Mouse (Mus musculus) stomach, embryonic 14.5 days (tissue): ENCODE measurements around the gene Ano10. TPM values are rescaled to one million over a fixed set of nuclear protein-coding genes. Genes with fewer than 3 reads are reported as not detected.

ENCODE experiments used
- ATAC-seq: fragments of 200-750 bp; cut with Nextera tagmentation; 2 replicates; pipeline ENCODE4 v1.8.0; 2017; ENCODE audit warnings: low read depth, moderate TSS enrichment; ENCODE audit not compliant: insufficient number of reproducible peaks, insufficient read depth, low FRiP score
- H3K27ac ChIP-seq: fragments of 300-500 bp; sonication (generic); 2 replicates; pipeline ENCODE4 v1.5.1; 2014; ENCODE audit warnings: mild to moderate bottlenecking, low read length, moderate library complexity, mixed read lengths
- H3K27me3 ChIP-seq: fragments of 300-500 bp; sonication (generic); 2 replicates; pipeline ENCODE4 v1.6.1; 2014; ENCODE audit warnings: low read length, control low read depth, mixed read lengths; ENCODE audit not compliant: control insufficient read depth, insufficient read depth
- H3K36me3 ChIP-seq: fragments of 300-500 bp; sonication (generic); 2 replicates; pipeline ENCODE4 v1.6.1; 2014; ENCODE audit warnings: mild to moderate bottlenecking, control low read depth, low read length, moderate library complexity, mixed read lengths; ENCODE audit not compliant: control insufficient read depth, insufficient read depth
- H3K4me1 ChIP-seq: fragments of 300-500 bp; sonication (generic); 2 replicates; pipeline ENCODE4 v1.6.1; 2014; ENCODE audit warnings: low read length, control low read depth, mixed read lengths; ENCODE audit not compliant: control insufficient read depth, insufficient read depth
- H3K4me2 ChIP-seq: fragments of 300-500 bp; sonication (generic); replicated peaks from 2 replicates; pipeline ENCODE4 v1.6.1; 2014; ENCODE audit warnings: low read depth, low read length, control low read depth
- H3K4me3 ChIP-seq: fragments of 300-500 bp; sonication (generic); 2 replicates; pipeline ENCODE4 v1.5.1; 2014; ENCODE audit warnings: low read depth, low read length, control low read depth
- H3K9ac ChIP-seq: fragments of 300-500 bp; sonication (generic); replicated peaks from 2 replicates; pipeline ENCODE4 v1.6.1; 2014; ENCODE audit warnings: low read depth, mild to moderate bottlenecking, control low read depth, low read length, moderate library complexity, mixed read lengths
- H3K9me3 ChIP-seq: fragments of 300-500 bp; sonication (generic); 2 replicates; pipeline ENCODE4 v1.6.1; 2016; ENCODE audit warnings: low read depth, low read length, control low read depth; ENCODE audit not compliant: control insufficient read depth
- WGBS: fragments of 180-500 bp; shearing (Covaris S2); extraction: QIAGEN DNeasy Blood & Tissue Kit; methylation state at CpG from one replicate; pipeline ENCODE4 v1.1.7; 2014; 5-methylcytosine and 5-hydroxymethylcytosine counted together
- polyA plus RNA-seq: library from polyadenylated mRNA; unstranded; fragments of >200 nt; fragmentation: Nextera tagmentation; extraction: Ambion mirVana; gene quantifications from 2 replicates; pipeline ENCODE4 v1.2.1, GENCODE M21; 2014

Gene Ano10
- polyA plus RNA-seq, 1 experiment from 2014 or later: 46.0 TPM

- no peaks in the 10 kb centered on the region for H3K9me3 ChIP-seq
- H3K4me1 ChIP-seq: no peaks in the 10 kb centered on the region; the same call in 1 of the 2 replicates
- WGBS: 27% methylated on average over 6 of the region's 6 CpGs
- no peak overlapping the region for H3K4me2 ChIP-seq
- H3K27me3 ChIP-seq: no peaks in the 10 kb centered on the region
- ATAC-seq: no peak
- no peak overlapping the region for H3K4me3 ChIP-seq
- no peaks in the 10 kb centered on the region; the same call in 1 of the 2 replicates for H3K36me3 ChIP-seq
- H3K27ac ChIP-seq: no peak overlapping the region
- H3K9ac ChIP-seq: no peak overlapping the region
Measured at GRCm38 (mm10) chr9:122199253-122199652, 95.0 kb downstream of the Ano10 start.

GRCm38 (mm10) chr9:122198621-122199020 is 95.6 kb downstream of the Ano10 start:
- 88% methylated on average over 3 of the region's 3 CpGs for WGBS
- no peak overlapping the region for H3K27ac ChIP-seq

GRCm38 (mm10) chr9:122197021-122197420 is 97.2 kb downstream of the Ano10 start:
- ATAC-seq: no peak
- H3K27ac ChIP-seq: no peak overlapping the region

More at GRCm38 (mm10) chr9:122198621-122199020, 95.6 kb downstream of the Ano10 start:
- Histone ChIP-seq H3K9ac (no peak overlapping the region), H3K4me3 (no peak overlapping the region), H3K4me1 (no peaks in the 10 kb centered on the region; the same call in 1 of the 2 replicates), H3K27me3 (no peaks in the 10 kb centered on the region), H3K4me2 (no peak overlapping the region), H3K36me3 (no peaks in the 10 kb centered on the region; the same call in 1 of the 2 replicates), H3K9me3 (no peaks in the 10 kb centered on the region)
- no peak for ATAC-seq

GRCm38 (mm10) chr9:122195042-122195682 is 99.1 kb downstream of the Ano10 start:
- ATAC-seq: no peak
- Histone ChIP-seq H3K4me3 (no peak overlapping the region), H3K9me3 (no peaks in the 10 kb centered on the region), H3K9ac (no peak overlapping the region), H3K36me3 (no peaks in the 10 kb centered on the region), H3K27ac (no peak overlapping the region), H3K27me3 (no peaks in the 10 kb centered on the region), H3K4me2 (no peak overlapping the region), H3K4me1 (no peaks in the 10 kb centered on the region; the same call in 1 of the 2 replicates)
- 68% methylated on average over 5 of the region's 5 CpGs for WGBS

More at GRCm38 (mm10) chr9:122197021-122197420, 97.2 kb downstream of the Ano10 start:
- H3K4me1 ChIP-seq: no peaks in the 10 kb centered on the region; the same call in 1 of the 2 replicates
- no peak overlapping the region for H3K4me2 ChIP-seq
- no peak overlapping the region for H3K4me3 ChIP-seq
- H3K9me3 ChIP-seq: no peaks in the 10 kb centered on the region
- H3K27me3 ChIP-seq: no peaks in the 10 kb centered on the region
- no peak overlapping the region for H3K9ac ChIP-seq
- 61% methylated on average over 5 of the region's 5 CpGs for WGBS
- H3K36me3 ChIP-seq: no peaks in the 10 kb centered on the region; the same call in 1 of the 2 replicates

GRCm38 (mm10) chr9:122193823-122194222 is 100.4 kb downstream of the Ano10 start:
- H3K36me3 ChIP-seq: no peaks in the 10 kb centered on the region
- ATAC-seq: no peak
- WGBS: 84% methylated on average over 5 of the region's 5 CpGs
- H3K9ac ChIP-seq: no peak overlapping the region
- no peak overlapping the region for H3K4me2 ChIP-seq
- H3K4me1 ChIP-seq: no peaks in the 10 kb centered on the region; the same call in 1 of the 2 replicates
- H3K9me3 ChIP-seq: no peaks in the 10 kb centered on the region
- no peaks in the 10 kb centered on the region for H3K27me3 ChIP-seq
- no peak overlapping the region for H3K4me3 ChIP-seq
- H3K27ac ChIP-seq: no peak overlapping the region

- Histone ChIP-seq H3K27me3 (no peaks in the 10 kb centered on the region), H3K36me3 (no peaks in the 10 kb centered on the region), H3K4me2 (no peak overlapping the region), H3K4me1 (no peaks in the 10 kb centered on the region; the same call in 1 of the 2 replicates), H3K27ac (no peak overlapping the region), H3K9ac (no peak overlapping the region), H3K9me3 (no peaks in the 10 kb centered on the region), H3K4me3 (no peak overlapping the region)
- no peak for ATAC-seq
- 67% methylated on average over 5 of the region's 5 CpGs for WGBS
Measured at GRCm38 (mm10) chr9:122193361-122193760, 100.9 kb downstream of the Ano10 start.

- H3K36me3 ChIP-seq: no peaks in the 10 kb centered on the region; the same call in 1 of the 2 replicates
- H3K4me3 ChIP-seq: no peak overlapping the region
- H3K4me1 ChIP-seq: 0 out of 2 replicates have a peak, but pooled peaks cover 2% of the 10 kb centered on the region
- no peak overlapping the region for H3K9ac ChIP-seq
- peak; percentile 53; the same call in 1 of the 2 replicates for ATAC-seq
- H3K27me3 ChIP-seq: no peaks in the 10 kb centered on the region
- H3K27ac ChIP-seq: no peak overlapping the region
- H3K4me2 ChIP-seq: no peak overlapping the region
- H3K9me3 ChIP-seq: no peaks in the 10 kb centered on the region
- WGBS: 41% methylated on average over 1 of the region's 1 CpGs
Measured at GRCm38 (mm10) chr9:122188724-122189123, 105.5 kb downstream of the Ano10 start.

GRCm38 (mm10) chr9:122187451-122187921 is 106.7 kb downstream of the Ano10 start:
- WGBS: 84% methylated on average over 7 of the region's 7 CpGs
- H3K36me3 ChIP-seq: no peaks in the 10 kb centered on the region; the same call in 1 of the 2 replicates
- ATAC-seq: no peak
- H3K27me3 ChIP-seq: no peaks in the 10 kb centered on the region
- H3K9ac ChIP-seq: no peak overlapping the region
- H3K9me3 ChIP-seq: no peaks in the 10 kb centered on the region
- no peak overlapping the region for H3K4me2 ChIP-seq
- H3K4me1 ChIP-seq: 0 out of 2 replicates have a peak, but pooled peaks cover 2% of the 10 kb centered on the region
- H3K4me3 ChIP-seq: no peak overlapping the region
- no peak overlapping the region for H3K27ac ChIP-seq
